Mouse (Mus musculus): Measurements from ENCODE around the gene Usp30. TPM values are rescaled to one million over a fixed set of nuclear protein-coding genes. Genes with fewer than 3 reads are reported as not detected.

The Usp30 gene
- 7.3 and 8.9 TPM in 2 replicates for polyA plus RNA-seq (2012)

GRCm38 (mm10) chr5:114065161-114065560 is at the start of gene Usp30:
TSS of gene Usp30 (plus strand) at chr5:114065461.

DNA sequence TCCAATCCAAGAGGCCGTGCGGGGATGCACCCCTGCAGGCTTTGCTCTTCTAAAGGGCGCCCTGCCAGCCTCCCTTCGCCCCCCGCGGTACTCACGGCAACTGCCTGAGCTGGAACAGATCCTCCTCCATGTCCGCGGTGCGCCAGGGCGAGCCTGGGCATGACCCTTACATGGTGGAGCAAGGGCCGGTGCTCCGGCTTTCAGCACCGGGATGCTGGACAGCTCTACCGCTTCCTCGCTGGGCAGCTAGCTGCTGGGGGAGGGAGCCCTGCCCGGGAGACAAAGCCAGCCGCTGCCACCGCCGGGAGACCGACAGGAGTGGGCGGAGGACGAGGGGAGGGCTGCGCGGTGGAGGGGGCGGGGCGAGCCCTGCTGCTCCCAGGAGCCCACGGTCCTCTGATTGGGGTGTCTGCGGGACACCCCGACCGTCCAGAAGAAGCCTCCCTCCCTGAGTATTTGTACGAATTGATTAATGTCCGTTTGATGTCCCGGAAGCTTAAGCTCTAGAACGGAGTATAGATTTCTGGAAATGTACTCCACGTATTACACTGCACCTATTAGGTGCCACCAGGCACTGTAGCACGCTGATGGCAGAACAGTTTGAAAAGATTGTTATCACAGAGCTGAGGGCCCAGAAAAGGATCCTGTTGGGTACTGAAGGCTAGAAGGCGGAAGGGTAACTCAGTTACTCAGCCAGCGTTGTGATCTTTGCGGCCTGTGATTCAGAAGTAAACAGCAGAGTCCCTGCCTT is 26.0 kb downstream of the Usp30 start, which contains the start of gene Svop:
TSS of gene Svop (minus strand) at position 514 of the 751 bp plus-strand sequence.

GRCm38 (mm10) chr5:114127374-114128349 is 62.4 kb downstream of the Usp30 start, which contains the start of gene Alkbh2:
TSS of gene Alkbh2 (minus strand) at chr5:114128218.

DNA sequence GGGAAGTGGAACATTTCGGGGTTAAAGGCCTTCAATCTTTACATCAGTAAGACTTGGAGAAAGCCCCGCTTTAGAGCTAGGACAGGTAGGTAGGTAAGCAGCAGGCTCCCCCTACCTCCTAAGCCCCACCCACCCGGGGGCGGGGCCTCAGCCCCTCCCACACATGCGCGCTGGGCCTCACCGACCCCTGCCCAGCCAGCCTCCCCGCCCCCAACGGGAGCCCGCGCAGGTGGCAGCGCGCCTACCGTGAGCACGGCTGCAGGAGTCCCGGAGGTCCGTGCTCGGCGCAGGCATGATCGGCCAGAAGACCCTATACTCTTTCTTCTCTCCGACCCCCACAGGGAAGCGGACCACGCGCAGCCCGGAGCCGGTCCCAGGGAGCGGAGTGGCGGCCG is 64.9 kb downstream of the Usp30 start, which contains the start of gene Ung:
TSS of gene Ung (plus strand) at position 176 of the 395 bp plus-strand sequence.

GRCm38 (mm10) chr5:114146028-114146888 is 81.0 kb downstream of the Usp30 start, which contains the start of gene Acacb:
TSS of gene Acacb (plus strand) at chr5:114146535.

Other genes starting within 250 kb of the Usp30 start
- gene Selplg, start 232.8 kb upstream of the Usp30 start, polyA plus RNA-seq (2012): 613 and 855 TPM in 2 replicates
- gene Coro1c, start 156.7 kb upstream of the Usp30 start, polyA plus RNA-seq (2012): 39.9 and 42.0 TPM in 2 replicates
- gene Ssh1, start 71.6 kb upstream of the Usp30 start, polyA plus RNA-seq (2012): 10.6 and 13.3 TPM in 2 replicates
- not detected in 2 replicates for gene Dao, start 61.8 kb upstream of the Usp30 start, polyA plus RNA-seq (2012)
- gene Svop, start 26.1 kb downstream of the Usp30 start, polyA plus RNA-seq (2012): not detected in 2 replicates
- gene Alkbh2, start 62.8 kb downstream of the Usp30 start, polyA plus RNA-seq (2012): 26.0 and 27.6 TPM in 2 replicates
- 79.8 and 88.8 TPM in 2 replicates for gene Ung, start 64.9 kb downstream of the Usp30 start, polyA plus RNA-seq (2012)
- gene Acacb, start 81.1 kb downstream of the Usp30 start, polyA plus RNA-seq (2012): 1.2 and 1.5 TPM in 2 replicates
- gene Foxn4, start 208.3 kb downstream of the Usp30 start, polyA plus RNA-seq (2012): 0.17 TPM in 2 replicates
- gene Myo1h, start 223.7 kb downstream of the Usp30 start, polyA plus RNA-seq (2012): 0.17 and 0.41 TPM in 2 replicates